In genomic region chr16:22080125-22080710, GRCm38 (mm10) we compare ENCODE assay signal across 16 mouse cellular contexts.
"Had no signal": no experiment of that assay in that cellular context is flagged by ENCODE, and none has a peak within 500 bp of the region (broad histone marks: within the 10 kb centered on the region; RNA-seq: fewer than 3 reads in every experiment).

No protein-coding gene starts in this region.

- DNase-seq: liver, postnatal 0 days; lung, adult 2 months; lung, postnatal 14 days; lung, postnatal 36 days; right cerebral cortex, postnatal 14 days; thymus, adult 2 months; thymus, postnatal 25 days; thymus, postnatal 4 days had no signal

- H3K4me2 ChIP-seq: lung, embryonic 15.5 days; midbrain, embryonic 11.5 days; midbrain, embryonic 13.5 days; midbrain, embryonic 15.5 days; neural tube, embryonic 12.5 days had no signal

- H3K27ac ChIP-seq: lung, embryonic 15.5 days; macrophage; midbrain, embryonic 13.5 days; midbrain, embryonic 15.5 days; neural tube, embryonic 12.5 days had no signal

- H3K9ac ChIP-seq: liver, postnatal 0 days; lung, embryonic 15.5 days; midbrain, embryonic 13.5 days; midbrain, embryonic 15.5 days; neural tube, embryonic 12.5 days had no signal

- H3K4me1 ChIP-seq: lung, embryonic 15.5 days had no signal

- H3K4me3 ChIP-seq: lung, embryonic 15.5 days; megakaryocyte, embryonic 14.5 days; midbrain, embryonic 13.5 days; midbrain, embryonic 15.5 days; neural tube, embryonic 12.5 days had no signal

- H3K9me3 ChIP-seq: lung, embryonic 15.5 days; megakaryocyte, embryonic 14.5 days; midbrain, embryonic 13.5 days; midbrain, embryonic 15.5 days; neural tube, embryonic 12.5 days had no signal

- H3K27me3 ChIP-seq: lung, embryonic 15.5 days; midbrain, embryonic 13.5 days; midbrain, embryonic 15.5 days; neural tube, embryonic 12.5 days had no signal

- ATAC-seq: liver, postnatal 0 days; lung, postnatal 0 days; midbrain, embryonic 13.5 days; midbrain, embryonic 15.5 days had no signal
